Comparison of ENCODE assay signal across 8 mouse cellular contexts in the genomic region with DNA sequence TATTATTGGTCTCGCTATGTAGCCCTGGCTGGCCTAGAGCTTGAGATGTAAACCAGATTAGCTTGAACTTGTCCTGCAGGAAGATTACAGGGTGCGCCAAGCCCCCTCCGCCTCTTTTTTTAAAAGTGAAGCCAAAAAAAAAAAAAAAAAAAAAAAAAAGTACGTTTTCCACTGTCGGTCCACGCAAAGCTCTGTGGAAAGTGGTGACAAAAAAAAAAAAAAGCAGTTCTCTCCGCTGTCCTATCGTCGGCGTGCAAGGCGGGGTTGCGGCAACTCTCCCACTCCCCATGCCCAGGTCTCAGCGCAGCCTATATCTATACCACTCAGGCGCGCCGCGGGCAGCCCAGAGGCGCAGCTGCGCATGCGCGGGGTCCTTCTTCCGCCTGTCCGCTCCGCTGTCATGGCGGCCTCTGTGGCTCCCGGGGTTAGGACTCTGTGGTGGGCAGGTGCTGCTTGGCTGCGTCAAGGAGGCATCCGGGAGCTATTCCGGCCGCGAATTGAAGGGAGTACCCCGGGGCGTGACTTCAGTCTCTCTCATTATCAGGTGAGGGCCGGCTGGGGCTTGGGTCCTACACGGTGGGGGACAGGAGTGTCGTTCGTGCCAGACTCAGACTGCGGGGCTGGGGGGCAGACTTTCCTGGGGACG. TPM values are rescaled to one million over a fixed set of nuclear protein-coding genes. Genes with fewer than 3 reads are reported as not detected.
DNase-seq lines count a peak whose midpoint lies in the region; ATAC-seq and TF ChIP-seq lines count a peak whose summit lies in the region.

A gene (plus strand): TSS at position 368 of the 646 bp plus-strand sequence.

- peak within 1 kb of the TSS; percentile 78 for H3K4me3 ChIP-seq in G1E (ENCODE audit: low read depth, low read length)
- H3K4me3 ChIP-seq in forebrain, postnatal 0 days (ENCODE audit: low read depth, low read length) = peak within 1 kb of the TSS; percentile 96
- H3K4me3 ChIP-seq in lung, embryonic 15.5 days = peak within 1 kb of the TSS; percentile 81

- peak; percentile 93 for DNase-seq in G1E (ENCODE audit: low spot score)
- peak; percentile 92 to 98 for DNase-seq in cerebellum, adult 18-20 months
- DNase-seq in forebrain, postnatal 0 days = peak; percentile 97
- peak; percentile 97 for DNase-seq in heart, postnatal 4 days
- peak; percentile 85 to 93 for DNase-seq in layer of hippocampus, adult 8-10 months (ENCODE audit: low spot score in 2 of 2)
- peak; percentile 86 for DNase-seq in ovary, adult 18-20 months (ENCODE audit: low spot score)
- peak; percentile 96 for DNase-seq in thymus, postnatal 0 days (ENCODE audit: low spot score)

- no peaks in the 10 kb centered on the region for H3K9me3 ChIP-seq in G1E (replicated peaks)
- H3K9me3 ChIP-seq in forebrain, postnatal 0 days (ENCODE audit: low read length) = no peaks in the 10 kb centered on the region
- no peaks in the 10 kb centered on the region for H3K9me3 ChIP-seq in lung, embryonic 15.5 days

- H3K4me2 ChIP-seq in forebrain, postnatal 0 days (ENCODE audit: low read depth) = peak within 1 kb of the TSS; percentile 92
- H3K4me2 ChIP-seq in lung, embryonic 15.5 days = peak within 1 kb of the TSS; percentile 79

- peak within 1 kb of the TSS; percentile 92 for H3K9ac ChIP-seq in forebrain, postnatal 0 days
- H3K9ac ChIP-seq in lung, embryonic 15.5 days = peak within 1 kb of the TSS; percentile 95

- peak; percentile 84 for ATAC-seq in G1E (ENCODE audit: extremely low read depth, insufficient number of reproducible peaks, low FRiP score, poor library complexity, severe bottlenecking)
- peak; percentile 98 for ATAC-seq in forebrain, postnatal 0 days
- ATAC-seq in lung, embryonic 15.5 days (ENCODE audit: borderline replicate concordance, extremely low read depth, low FRiP score, low TSS enrichment) = peak; percentile 97

- under 1% methylated on average over 39 of the region's 39 CpGs for WGBS in forebrain, postnatal 0 days
- WGBS in lung, embryonic 15.5 days = under 1% methylated on average over 34 of the region's 39 CpGs

- peak within 1 kb of the TSS; percentile 70 for H3K27ac ChIP-seq in forebrain, postnatal 0 days (ENCODE audit: low read depth, low read length)
- H3K27ac ChIP-seq in lung, embryonic 15.5 days = peak within 1 kb of the TSS; percentile 64

- peaks cover 26% of the 10 kb centered on the region for H3K4me1 ChIP-seq in G1E (ENCODE audit: insufficient read depth, low read depth, low read length)
- H3K4me1 ChIP-seq in forebrain, postnatal 0 days (ENCODE audit: insufficient read depth) = no peaks in the 10 kb centered on the region
- H3K4me1 ChIP-seq in lung, embryonic 15.5 days = 0 out of 2 replicates have a peak, but pooled peaks cover 7% of the 10 kb centered on the region

- H3K27me3 ChIP-seq in G1E (ENCODE audit: insufficient read depth, low read length) = peaks cover 23% of the 10 kb centered on the region
- H3K27me3 ChIP-seq in forebrain, postnatal 0 days (ENCODE audit: insufficient read depth, low read length) = no peaks in the 10 kb centered on the region
- peaks cover 6% of the 10 kb centered on the region; the same call in 1 of the 2 replicates for H3K27me3 ChIP-seq in lung, embryonic 15.5 days

- H3K36me3 ChIP-seq in G1E (replicated peaks) = peaks cover 40% of the 10 kb centered on the region
- H3K36me3 ChIP-seq in forebrain, postnatal 0 days (ENCODE audit: insufficient read depth) = peaks cover 31% of the 10 kb centered on the region
- H3K36me3 ChIP-seq in lung, embryonic 15.5 days = peaks cover 26% of the 10 kb centered on the region

- no peak for TF ChIP-seq CTCF in G1E (IDR thresholded peaks at IDR 0.05; ENCODE audit: low read depth, low read length)
- no peak for TF ChIP-seq CTCF in forebrain, postnatal 0 days (IDR thresholded peaks at IDR 0.05; ENCODE audit: low read depth)

RNA-seq across cellular contexts. Expression of the gene that starts here (rescaled TPM):
- total RNA-seq in G1E (2014; fragmentation: Nextera tagmentation) = 62.2 and 67.1 TPM in 2 replicates
- 105 and 108 TPM in 2 replicates for total RNA-seq in G1E (2017)
- polyA plus RNA-seq in G1E (2012) = 89.5 and 105 TPM in 2 replicates
- total RNA-seq in forebrain, postnatal 0 days (2014; rRNA removed) = 66.4 and 71.6 TPM in 2 replicates
- 51.9 and 56.7 TPM in 2 replicates for polyA plus RNA-seq in forebrain, postnatal 0 days (2015; fragmentation: Nextera tagmentation; extraction: Ambion mirVana)
- total RNA-seq in heart, postnatal 4 days (2021) = 10 to 100 TPM; 60.8 to 62.6 TPM
- total RNA-seq in layer of hippocampus, adult 8-10 months (2022) = 10 to 100 TPM; 34.8 to 42.3 (median 40.2) TPM
- polyA plus RNA-seq in lung, embryonic 15.5 days (2015; fragmentation: Nextera tagmentation; extraction: Ambion mirVana) = 59.5 and 62.6 TPM in 2 replicates
- polyA plus RNA-seq in thymus, postnatal 0 days (2015; fragmentation: Nextera tagmentation; extraction: Ambion mirVana) = 63.5 and 73.6 TPM in 2 replicates

Comparison
In these comparisons a context has a peak if more than half of its experiments do, and no peak if none do; other contexts are left out.
1. Peak in every context shown above with its lines: DNase-seq, ATAC-seq, H3K4me3 ChIP-seq and H3K27ac ChIP-seq.